ENCODE assay signal across 8 mouse cellular contexts in genomic region chrX:135560933-135561332, GRCm38 (mm10). TPM values are rescaled to one million over a fixed set of nuclear protein-coding genes. Genes with fewer than 3 reads are reported as not detected.
DNase-seq lines count a peak whose midpoint lies in the region; ATAC-seq and TF ChIP-seq lines count a peak whose summit lies in the region.
"Not testable (repeated sequence)": the region's sequence is repeated elsewhere in the genome, so short reads cannot be mapped to it uniquely, and the experiment has no call there.
"Had no signal": no experiment of that assay in that cellular context is flagged by ENCODE, and none has a peak within 500 bp of the region (broad histone marks: within the 10 kb centered on the region; RNA-seq: fewer than 3 reads in every experiment).

No protein-coding gene starts in this region.

- peak; percentile 53 for TF ChIP-seq CTCF in heart, adult 2 months (IDR thresholded peaks at IDR 0.05)
- peak; percentile 7; the same call in 1 of the 2 replicates for TF ChIP-seq CTCF in liver, adult 2 months (IDR thresholded peaks at IDR 0.05; ENCODE audit: low read depth, low read length)
- TF ChIP-seq CTCF in stomach, postnatal 0 days (IDR thresholded peaks at IDR 0.05; ENCODE audit: low read depth) = peak; percentile 54

- TF ChIP-seq EP300 in heart, adult 2 months (IDR thresholded peaks at IDR 0.05; ENCODE audit: insufficient read depth, low read depth, low read length); stomach, postnatal 0 days (optimal IDR thresholded peaks at IDR 0.05): not testable (repeated sequence)

- not testable (repeated sequence) for H3K9me3 ChIP-seq in stomach, postnatal 0 days (ENCODE audit: control insufficient read depth, low read length)

- H3K36me3 ChIP-seq in heart, adult 2 months (ENCODE audit: control insufficient read depth, insufficient read depth, low read length); liver, adult 2 months (ENCODE audit: control insufficient read depth, insufficient read depth, low read length); stomach, postnatal 0 days (ENCODE audit: control insufficient read depth, insufficient read depth, low read length): not testable (repeated sequence)

- not testable (repeated sequence) for H3K4me1 ChIP-seq in heart, adult 2 months (ENCODE audit: control insufficient read depth, insufficient read depth, low read length); liver, adult 2 months (ENCODE audit: control insufficient read depth, insufficient read depth, low read length); stomach, postnatal 0 days (replicated peaks; ENCODE audit: control insufficient read depth, insufficient read depth)

- ATAC-seq in stomach, postnatal 0 days (ENCODE audit: low FRiP score, low TSS enrichment) = not testable (repeated sequence)

- peak; percentile 24 to 38 for DNase-seq in adrenal gland, adult 18-20 months (ENCODE audit: low spot score in 2 of 2)
- DNase-seq in cerebellum, postnatal 25 days = peak; percentile 40 to 56
- DNase-seq in heart, adult 2 months = peak; percentile 4 to 41
- peak; percentile 62 for DNase-seq in kidney, postnatal 10 days
- DNase-seq in liver, adult 2 months (ENCODE audit: extremely low read depth, low read depth, low spot score); stomach, postnatal 0 days (ENCODE audit: low spot score): not testable (repeated sequence)
- peak; percentile 33 for DNase-seq in naive thymus-derived CD4-positive, alpha-beta T cell, adult 2 months (ENCODE audit: low read depth)

- H3K9ac ChIP-seq in heart, adult 2 months (ENCODE audit: low read depth, low read length); liver, adult 2 months (ENCODE audit: low read depth, low read length); stomach, postnatal 0 days (ENCODE audit: low read length): not testable (repeated sequence)

- TF ChIP-seq POLR2A in heart, adult 2 months (IDR thresholded peaks at IDR 0.05; ENCODE audit: insufficient read depth, low read depth, low read length); liver, adult 2 months (IDR thresholded peaks at IDR 0.05; ENCODE audit: extremely low read depth, insufficient read depth, low read length): not testable (repeated sequence)

- H3K79me2 ChIP-seq in heart, adult 2 months (replicated peaks; ENCODE audit: control insufficient read depth, insufficient read depth, low read length); liver, adult 2 months (ENCODE audit: control insufficient read depth, insufficient read depth, low read length): not testable (repeated sequence)

- WGBS in heart, adult 2 months = 20% methylated on average over 4 of the region's 4 CpGs
- WGBS in liver, adult 2 months = 17% methylated on average over 4 of the region's 4 CpGs
- 10% methylated on average over 3 of the region's 4 CpGs for WGBS in stomach, postnatal 0 days

- H3K27ac ChIP-seq in heart, adult 2 months; liver, adult 2 months (replicated peaks; ENCODE audit: insufficient read depth, low read depth, low read length); stomach, postnatal 0 days (replicated peaks): not testable (repeated sequence)

- H3K4me3 ChIP-seq in heart, adult 2 months; liver, adult 2 months (ENCODE audit: insufficient read depth, low read depth, low read length); stomach, postnatal 0 days (ENCODE audit: low read depth, low read length): not testable (repeated sequence)

- H3K27me3 ChIP-seq in heart, adult 2 months (ENCODE audit: control insufficient read depth, insufficient read depth, low read length); liver, adult 2 months (ENCODE audit: control insufficient read depth, insufficient read depth, low read length); stomach, postnatal 0 days (ENCODE audit: control insufficient read depth, insufficient read depth, low read length): not testable (repeated sequence)

- intact Hi-C loops in heart, adult 2 months (cut with DNase I) = not testable (repeated sequence)

- not testable (repeated sequence) for H3K4me2 ChIP-seq in stomach, postnatal 0 days (replicated peaks; ENCODE audit: low read depth)

RNA-seq across cellular contexts. Expression of gene Nxf7, which starts 37.6 kb away (rescaled TPM):
- total RNA-seq in adrenal gland, adult 18-20 months (2021) = not detected
- total RNA-seq in heart, adult 2 months (2021) = under 1 TPM in 1 of 2 experiments, not detected in 1; 0.13 TPM
- not detected in 2 replicates for polyA plus RNA-seq in heart, adult 2 months (2012; rRNA removed)
- total RNA-seq in liver, adult 2 months (2014; rRNA removed) = 0.20 and 0.37 TPM in 2 replicates
- not detected in 2 replicates for polyA plus RNA-seq in liver, adult 2 months (2012; rRNA removed)
- polyA plus RNA-seq in stomach, postnatal 0 days (2015; fragmentation: Nextera tagmentation; extraction: Ambion mirVana) = 0.16 and 0.39 TPM in 2 replicates
- polyA plus RNA-seq: hindbrain, embryonic 15.5 days had no signal
